In genomic region chr19:56942216-56942615, GRCm38 (mm10) we compare ENCODE assay signal across 13 mouse cellular contexts.
"Had no signal": no experiment of that assay in that cellular context is flagged by ENCODE, and none has a peak within 500 bp of the region (broad histone marks: within the 10 kb centered on the region; RNA-seq: fewer than 3 reads in every experiment).

No protein-coding gene starts in this region.

- H3K36me3 ChIP-seq: lung, embryonic 15.5 days; midbrain, embryonic 13.5 days; midbrain, embryonic 15.5 days had no signal

- DNase-seq: liver, postnatal 0 days; lung, adult 2 months; lung, postnatal 14 days; lung, postnatal 36 days; right cerebral cortex, postnatal 14 days; thymus, adult 18-20 months; thymus, postnatal 14 days; thymus, postnatal 36 days had no signal

- H3K27me3 ChIP-seq: lung, embryonic 15.5 days; midbrain, embryonic 13.5 days; midbrain, embryonic 15.5 days; neural tube, embryonic 12.5 days had no signal

- H3K4me3 ChIP-seq: lung, embryonic 15.5 days; megakaryocyte, embryonic 14.5 days; midbrain, embryonic 13.5 days; midbrain, embryonic 15.5 days; neural tube, embryonic 12.5 days had no signal
